Mouse (Mus musculus): ENCODE results near the gene Minos1. TPM values are rescaled to one million over a fixed set of nuclear protein-coding genes. Genes with fewer than 3 reads are reported as not detected.

Gene Minos1
- polyA plus RNA-seq, 1 experiment from 2014 or later: 290 TPM

DNA sequence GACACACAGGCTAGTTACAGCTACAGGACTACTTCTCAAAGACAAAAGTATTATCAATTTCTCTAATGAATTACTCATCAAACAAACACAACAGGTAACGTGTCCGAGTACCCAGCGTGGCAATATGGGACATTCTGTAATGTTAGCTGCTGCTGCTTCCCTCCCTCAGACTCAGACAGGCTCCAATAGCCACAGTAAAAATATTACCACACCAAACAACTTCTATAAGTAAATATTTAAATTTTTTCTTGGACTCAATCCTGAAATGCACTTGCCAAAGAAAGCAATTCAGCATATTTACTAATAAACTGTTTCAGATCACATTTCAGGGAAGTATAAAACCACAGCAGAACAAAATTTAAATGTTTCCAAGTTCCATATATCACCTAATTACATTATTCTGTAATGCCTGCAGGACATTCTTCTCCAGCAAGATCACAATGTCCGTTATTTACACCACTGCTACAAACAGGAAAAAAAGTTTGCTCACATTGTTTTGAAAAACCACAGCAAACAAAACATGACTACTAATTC lies 10.6 kb downstream of the Minos1 start:
- Histone ChIP-seq H3K4me2 (no peak overlapping the region), H3K9me3 (replicated peaks) (no peaks in the 10 kb centered on the region), H3K27me3 (no peaks in the 10 kb centered on the region), H3K36me3 (replicated peaks) (no peaks in the 10 kb centered on the region), H3K4me1 (replicated peaks) (peaks cover 90% of the 10 kb centered on the region), H3K27ac (replicated peaks) (no peak overlapping the region), H3K9ac (no peak overlapping the region), H3K4me3 (replicated peaks) (no peak overlapping the region)
- 69% methylated on average over 4 of the region's 4 CpGs for WGBS (ENCODE audit: insufficient replicate concordance)
- ATAC-seq (ENCODE audit: insufficient read depth): no peak

DNA sequence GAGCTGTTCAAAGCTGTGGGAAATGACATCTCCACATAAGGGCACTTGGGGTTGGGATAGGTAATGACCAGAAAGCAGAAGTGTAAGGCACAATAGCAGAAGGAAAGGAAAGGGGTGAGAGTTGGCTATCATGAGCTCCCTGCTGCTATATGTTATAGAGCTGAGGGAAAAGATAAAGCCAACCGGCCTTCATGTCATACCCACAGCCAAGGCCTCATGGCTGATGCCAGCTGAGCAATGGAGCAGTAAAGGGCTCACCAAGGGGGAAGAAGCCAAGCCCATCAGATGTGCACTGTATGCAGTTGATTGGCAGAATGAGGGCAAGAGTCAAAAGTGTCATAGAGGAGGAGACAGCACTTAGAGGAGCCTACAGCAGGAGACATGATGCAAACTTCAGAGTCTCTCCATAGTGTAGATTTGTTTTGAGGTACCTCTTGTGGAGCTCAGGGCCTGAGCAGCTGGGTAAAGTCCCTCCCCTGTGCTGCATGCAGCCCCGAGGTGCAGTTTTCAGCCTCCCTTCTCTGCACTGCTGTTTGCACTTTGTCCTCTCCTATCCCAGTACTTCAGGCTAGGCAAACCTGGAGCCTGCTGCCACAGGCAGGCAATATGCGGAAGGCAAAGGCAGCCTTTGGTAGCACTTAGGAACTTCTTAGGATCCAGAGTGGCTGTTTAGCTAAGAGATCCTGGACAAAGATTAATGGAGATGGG lies 14.4 kb downstream of the Minos1 start:
- peaks cover 84% of the 10 kb centered on the region for H3K4me1 ChIP-seq (replicated peaks)

DNA sequence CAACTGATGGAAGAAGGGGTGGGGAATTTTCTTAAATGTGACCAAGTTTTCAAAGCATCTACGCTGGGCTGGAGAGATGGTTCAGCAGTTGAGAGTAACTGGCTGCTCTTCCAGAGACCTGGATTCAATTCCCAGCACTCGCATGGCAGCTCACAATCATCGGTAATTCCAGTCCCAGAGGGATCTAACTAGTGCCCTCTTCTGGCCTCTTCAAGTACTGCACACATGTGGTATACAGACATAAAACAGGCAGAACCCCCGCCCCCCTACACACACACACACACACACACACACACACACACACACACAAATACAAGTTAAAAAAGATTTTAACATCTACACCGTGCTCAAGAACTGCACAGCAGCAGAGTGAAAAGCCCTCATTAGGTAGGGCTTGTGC lies 15.2 kb downstream of the Minos1 start:
- no peak overlapping the region for H3K27ac ChIP-seq (replicated peaks)
- no peak for ATAC-seq (ENCODE audit: insufficient read depth)
- peaks cover 84% of the 10 kb centered on the region for H3K4me1 ChIP-seq (replicated peaks)
- no peak overlapping the region for H3K4me2 ChIP-seq
- H3K9me3 ChIP-seq (replicated peaks): no peaks in the 10 kb centered on the region
- WGBS (ENCODE audit: insufficient replicate concordance): 86% methylated on average over 5 of the region's 5 CpGs
- no peaks in the 10 kb centered on the region for H3K27me3 ChIP-seq
- 0 out of 2 replicates have a peak, but pooled peaks cover 3% of the 10 kb centered on the region for H3K36me3 ChIP-seq (replicated peaks)
- H3K4me3 ChIP-seq (replicated peaks): no peak overlapping the region
- H3K9ac ChIP-seq: no peak overlapping the region

More for the DNA sequence above, 14.4 kb downstream of the Minos1 start:
- H3K9ac ChIP-seq: no peak overlapping the region
- 0 out of 2 replicates have a peak, but pooled peaks cover 3% of the 10 kb centered on the region for H3K36me3 ChIP-seq (replicated peaks)
- WGBS (ENCODE audit: insufficient replicate concordance): 35% methylated on average over 3 of the region's 3 CpGs
- H3K9me3 ChIP-seq (replicated peaks): no peaks in the 10 kb centered on the region
- H3K4me3 ChIP-seq (replicated peaks): no peak overlapping the region
- no peaks in the 10 kb centered on the region for H3K27me3 ChIP-seq
- peak overlapping the region; percentile 27 for H3K4me2 ChIP-seq
- peak overlapping the region; percentile 63 for H3K27ac ChIP-seq (replicated peaks)
- peak; percentile 81 for ATAC-seq (ENCODE audit: insufficient read depth)

DNA sequence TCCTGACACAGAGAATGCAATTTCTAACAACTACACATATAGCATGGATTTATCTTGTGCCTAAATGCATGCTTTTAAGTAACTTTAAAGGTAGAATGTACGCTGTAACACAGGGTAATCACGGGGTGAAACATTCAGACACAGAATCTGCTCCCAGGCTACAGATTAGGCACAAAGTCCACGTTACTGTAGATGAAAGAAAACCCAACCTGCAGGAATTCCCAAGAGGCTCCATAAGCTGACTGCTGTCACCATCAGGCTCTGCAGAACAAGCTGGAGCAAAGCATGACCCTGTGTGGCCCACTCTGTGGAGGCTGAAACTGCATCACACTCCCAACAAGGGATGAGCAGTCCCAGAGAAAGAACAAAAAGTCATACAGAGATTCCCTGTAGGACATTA lies 18.4 kb downstream of the Minos1 start:
- no peak overlapping the region for H3K4me2 ChIP-seq
- no peaks in the 10 kb centered on the region for H3K27me3 ChIP-seq
- H3K27ac ChIP-seq (replicated peaks): peak overlapping the region; percentile 48; the same call in 1 of the 2 replicates
- no peak overlapping the region for H3K4me3 ChIP-seq (replicated peaks)
- peaks cover 68% of the 10 kb centered on the region for H3K4me1 ChIP-seq (replicated peaks)
- 59% methylated on average over 3 of the region's 3 CpGs for WGBS (ENCODE audit: insufficient replicate concordance)
- ATAC-seq (ENCODE audit: insufficient read depth): no peak
- H3K9ac ChIP-seq: no peak overlapping the region
- 0 out of 2 replicates have a peak, but pooled peaks cover 3% of the 10 kb centered on the region for H3K36me3 ChIP-seq (replicated peaks)
- no peaks in the 10 kb centered on the region for H3K9me3 ChIP-seq (replicated peaks)

DNA sequence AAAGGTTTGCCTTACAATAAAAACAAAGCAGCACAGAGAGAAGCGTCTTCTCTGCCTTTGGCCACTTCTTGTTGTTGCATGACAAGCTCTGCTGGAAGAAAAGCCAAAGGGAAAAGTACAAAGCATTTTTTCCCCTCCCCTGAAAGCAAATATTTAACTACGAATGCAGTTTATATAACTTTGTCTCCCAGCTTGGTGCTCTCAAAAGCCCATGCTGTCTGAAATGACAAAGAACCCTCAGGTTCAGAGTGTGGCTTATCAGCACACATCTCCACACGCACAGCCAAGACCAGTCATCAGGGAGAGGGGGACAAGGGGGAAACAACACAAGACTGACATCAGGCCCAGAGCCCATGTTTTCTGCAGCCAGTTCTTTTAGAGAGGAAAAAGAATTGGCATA lies 19.5 kb downstream of the Minos1 start:
- no peak for ATAC-seq (ENCODE audit: insufficient read depth)
- H3K9ac ChIP-seq: no peak overlapping the region
- 59% methylated on average over 3 of the region's 3 CpGs for WGBS (ENCODE audit: insufficient replicate concordance)
- no peaks in the 10 kb centered on the region for H3K27me3 ChIP-seq
- H3K36me3 ChIP-seq (replicated peaks): 0 out of 2 replicates have a peak, but pooled peaks cover 3% of the 10 kb centered on the region
- H3K9me3 ChIP-seq (replicated peaks): no peaks in the 10 kb centered on the region
- peak overlapping the region; percentile 48; the same call in 1 of the 2 replicates for H3K27ac ChIP-seq (replicated peaks)
- H3K4me1 ChIP-seq (replicated peaks): peaks cover 58% of the 10 kb centered on the region
- no peak overlapping the region for H3K4me3 ChIP-seq (replicated peaks)
- H3K4me2 ChIP-seq: peak overlapping the region; percentile 29; the same call in 1 of the 2 replicates

DNA sequence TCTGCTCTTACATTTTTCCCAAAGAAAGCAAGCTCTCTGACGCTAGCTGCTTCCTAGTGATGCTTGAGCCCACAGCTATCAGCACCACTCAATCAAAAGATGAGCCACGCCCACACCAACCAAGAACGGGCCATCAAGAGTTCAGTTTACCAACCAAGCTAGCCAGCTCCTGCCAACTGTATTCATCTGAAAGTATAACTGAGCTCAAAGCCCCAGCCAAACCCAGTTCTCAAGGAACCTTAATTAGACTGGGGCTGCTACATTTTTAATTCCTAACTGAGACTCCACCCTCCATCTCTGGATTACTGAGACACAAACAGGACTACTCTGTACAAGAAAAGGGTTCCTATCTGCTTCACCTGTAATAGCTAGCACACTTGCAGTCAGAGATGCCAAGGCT lies 20.1 kb downstream of the Minos1 start:
- Histone ChIP-seq H3K4me2 (peak overlapping the region; percentile 29; the same call in 1 of the 2 replicates), H3K9ac (no peak overlapping the region), H3K4me3 (replicated peaks) (no peak overlapping the region), H3K27me3 (no peaks in the 10 kb centered on the region), H3K9me3 (replicated peaks) (no peaks in the 10 kb centered on the region), H3K27ac (replicated peaks) (peak overlapping the region; percentile 48; the same call in 1 of the 2 replicates), H3K36me3 (replicated peaks) (0 out of 2 replicates have a peak, but pooled peaks cover 3% of the 10 kb centered on the region), H3K4me1 (replicated peaks) (peaks cover 52% of the 10 kb centered on the region)
- WGBS (ENCODE audit: insufficient replicate concordance): 20% methylated on average over 3 of the region's 3 CpGs
- ATAC-seq (ENCODE audit: insufficient read depth): no peak

DNA sequence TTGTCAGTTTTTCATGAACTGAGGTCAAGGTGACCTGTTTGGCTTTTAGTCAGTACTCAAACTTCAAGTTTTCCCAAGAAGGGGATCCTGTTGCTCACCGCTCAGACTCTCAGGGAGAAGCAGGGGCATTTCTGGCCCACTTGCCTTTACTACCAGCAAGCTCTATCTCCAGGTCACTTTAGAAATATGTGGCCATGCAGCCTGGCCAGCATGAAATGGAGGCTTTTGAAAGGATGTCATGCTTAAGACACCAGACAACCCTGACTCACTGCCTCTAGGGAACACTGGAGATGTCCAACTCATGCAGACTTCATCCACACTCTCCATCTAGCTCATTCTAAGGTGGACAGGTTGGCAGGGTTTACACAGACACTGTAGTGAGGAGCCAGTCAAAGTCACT lies 25.5 kb downstream of the Minos1 start:
- Histone ChIP-seq H3K27me3 (no peaks in the 10 kb centered on the region), H3K9me3 (replicated peaks) (no peaks in the 10 kb centered on the region), H3K36me3 (replicated peaks) (peaks cover 40% of the 10 kb centered on the region), H3K9ac (no peak overlapping the region), H3K27ac (replicated peaks) (no peak overlapping the region), H3K4me2 (no peak overlapping the region), H3K4me1 (replicated peaks) (peaks cover 13% of the 10 kb centered on the region), H3K4me3 (replicated peaks) (no peak overlapping the region)
- WGBS (ENCODE audit: insufficient replicate concordance): 79% methylated on average over 1 of the region's 1 CpGs
- ATAC-seq (ENCODE audit: insufficient read depth): no peak

DNA sequence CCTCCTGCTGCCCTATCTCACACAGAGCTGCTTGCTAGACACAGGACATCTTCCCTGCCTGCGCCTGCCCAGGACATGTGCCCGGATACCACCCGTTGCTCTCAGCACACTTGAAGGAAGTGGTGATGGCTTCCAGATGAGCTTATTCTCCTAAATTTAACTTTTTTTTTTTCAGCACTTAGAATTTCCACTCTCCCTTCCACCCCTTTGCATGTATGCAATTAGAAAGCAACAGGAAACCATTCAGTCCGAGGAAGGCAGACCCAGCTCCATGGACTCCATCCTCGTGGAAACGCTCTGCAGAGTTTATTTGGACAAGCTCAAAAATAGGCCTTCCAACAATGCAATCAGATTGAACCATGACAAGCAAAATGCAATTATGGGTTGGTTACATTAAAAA lies 29.4 kb downstream of the Minos1 start:
- no peak overlapping the region for H3K4me3 ChIP-seq (replicated peaks)
- H3K27ac ChIP-seq (replicated peaks): no peak overlapping the region
- no peaks in the 10 kb centered on the region for H3K4me1 ChIP-seq (replicated peaks)
- no peak overlapping the region for H3K9ac ChIP-seq
- H3K4me2 ChIP-seq: no peak overlapping the region
- H3K27me3 ChIP-seq: no peaks in the 10 kb centered on the region
- WGBS (ENCODE audit: insufficient replicate concordance): 77% methylated on average over 6 of the region's 6 CpGs
- no peaks in the 10 kb centered on the region for H3K9me3 ChIP-seq (replicated peaks)
- no peak for ATAC-seq (ENCODE audit: insufficient read depth)
- peaks cover 40% of the 10 kb centered on the region for H3K36me3 ChIP-seq (replicated peaks)

DNA sequence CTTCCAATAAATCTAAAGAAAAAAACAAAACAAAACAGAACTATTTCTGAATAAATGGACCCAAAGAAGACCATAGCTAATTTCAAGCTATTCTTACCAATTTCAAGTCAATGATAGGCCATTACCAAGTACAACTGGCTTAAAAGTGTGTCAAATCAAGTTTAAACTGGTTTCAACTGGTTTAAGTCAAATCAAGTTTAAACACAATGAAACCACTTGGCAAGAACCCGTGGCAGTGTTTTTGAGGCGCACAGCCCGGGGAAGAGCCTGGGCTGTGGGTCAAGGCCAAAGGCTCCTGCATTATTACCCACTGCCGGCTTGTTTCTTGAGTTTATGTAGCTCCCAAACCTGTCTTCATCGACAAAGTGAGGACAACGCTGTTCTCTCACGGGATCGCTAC lies 30.6 kb downstream of the Minos1 start:
- peaks cover 4% of the 10 kb centered on the region; the same call in 1 of the 2 replicates for H3K27me3 ChIP-seq
- H3K36me3 ChIP-seq (replicated peaks): peaks cover 40% of the 10 kb centered on the region
- H3K4me3 ChIP-seq (replicated peaks): no peak overlapping the region
- H3K4me2 ChIP-seq: no peak overlapping the region
- H3K9ac ChIP-seq: no peak overlapping the region
- WGBS (ENCODE audit: insufficient replicate concordance): 82% methylated on average over 8 of the region's 8 CpGs
- no peaks in the 10 kb centered on the region for H3K9me3 ChIP-seq (replicated peaks)
- no peak overlapping the region for H3K27ac ChIP-seq (replicated peaks)
- ATAC-seq (ENCODE audit: insufficient read depth): no peak
- H3K4me1 ChIP-seq (replicated peaks): no peaks in the 10 kb centered on the region

DNA sequence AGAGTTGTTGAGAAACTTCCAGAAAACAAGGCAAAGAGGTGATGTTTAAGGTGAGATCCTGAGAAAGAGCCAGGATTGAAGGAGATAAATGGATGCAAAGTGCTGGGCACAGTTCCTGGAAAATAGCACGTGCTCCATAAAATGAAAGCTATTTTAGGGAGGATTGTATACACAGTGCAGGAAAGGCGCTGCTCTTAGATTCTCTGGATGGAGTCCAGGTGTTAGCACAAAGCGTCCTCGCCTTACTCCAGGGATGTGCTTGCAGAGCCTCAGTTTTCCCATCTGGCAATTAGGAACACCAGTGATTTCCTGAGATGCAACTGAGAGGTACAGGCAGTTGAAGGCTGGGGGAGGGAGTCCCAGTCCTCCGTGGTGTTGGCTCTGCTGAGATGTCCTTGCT lies 34.7 kb downstream of the Minos1 start:
- WGBS (ENCODE audit: insufficient replicate concordance): 66% methylated on average over 5 of the region's 5 CpGs
- Histone ChIP-seq H3K4me1 (replicated peaks) (peaks cover 15% of the 10 kb centered on the region), H3K4me3 (replicated peaks) (no peak overlapping the region), H3K9ac (no peak overlapping the region), H3K9me3 (replicated peaks) (no peaks in the 10 kb centered on the region), H3K4me2 (no peak overlapping the region), H3K36me3 (replicated peaks) (peaks cover 4% of the 10 kb centered on the region; the same call in 1 of the 2 replicates), H3K27ac (replicated peaks) (no peak overlapping the region), H3K27me3 (peaks cover 46% of the 10 kb centered on the region)
- ATAC-seq (ENCODE audit: insufficient read depth): no peak

DNA sequence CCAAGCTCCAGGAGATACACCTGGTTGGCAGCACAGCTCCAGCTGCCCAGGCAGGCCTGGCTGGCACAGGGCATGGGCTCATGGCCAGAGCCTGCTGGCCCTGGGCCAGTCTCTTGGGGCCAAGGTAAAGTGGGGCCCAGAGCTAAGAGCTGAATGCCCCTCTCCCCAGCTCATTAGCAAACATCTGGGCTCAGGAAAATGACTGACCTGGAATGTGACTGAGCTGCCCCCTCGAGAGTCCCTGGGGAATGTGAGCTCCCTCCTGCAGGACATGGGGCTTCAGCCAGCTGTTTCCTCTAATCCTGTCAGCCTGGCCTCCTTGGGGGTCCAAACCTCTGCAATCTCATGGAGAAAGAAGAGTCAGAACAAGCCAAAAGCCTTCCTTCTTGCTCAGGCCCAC lies 35.5 kb downstream of the Minos1 start:
- H3K27ac ChIP-seq (replicated peaks): no peak overlapping the region
- no peak for ATAC-seq (ENCODE audit: insufficient read depth)
- H3K36me3 ChIP-seq (replicated peaks): no peaks in the 10 kb centered on the region
- H3K9ac ChIP-seq: no peak overlapping the region
- 55% methylated on average over 1 of the region's 1 CpGs for WGBS (ENCODE audit: insufficient replicate concordance)
- H3K4me2 ChIP-seq: no peak overlapping the region
- H3K4me1 ChIP-seq (replicated peaks): peaks cover 15% of the 10 kb centered on the region
- no peaks in the 10 kb centered on the region for H3K9me3 ChIP-seq (replicated peaks)
- peaks cover 53% of the 10 kb centered on the region for H3K27me3 ChIP-seq
- no peak overlapping the region for H3K4me3 ChIP-seq (replicated peaks)
